Mouse (Mus musculus) MEL (cell line): ENCODE measurements around the gene Uhrf1bp1l. TPM values are rescaled to one million over a fixed set of nuclear protein-coding genes. Genes with fewer than 3 reads are reported as not detected.
A peak's percentile ranks its signal among the peaks of the same experiment; 100 is the strongest.

ENCODE experiments used
- DNase-seq: peaks from one replicate; pipeline ENCODE4 v3.0.0; 2011; ENCODE audit warnings: low read depth, low spot score
- H3K27ac ChIP-seq: 2 replicates; pipeline ENCODE4 v1.5.1; 2012; ENCODE audit warnings: low read depth, mild to moderate bottlenecking, control low read depth, low read length, moderate library complexity; ENCODE audit not compliant: control insufficient read depth
- H3K27me3 ChIP-seq, 2 experiments: fragments of 150-350 bp in 1 of 2; sonication (generic) in 1 of 2; 2 replicates each; pipeline ENCODE4 v1.6.1; 2012; ENCODE audit warnings: low read length in 2 of 2, mild to moderate bottlenecking in 2 of 2, improper control_type of control experiment in 1 of 2, moderate library complexity in 1 of 2; ENCODE audit not compliant: insufficient read depth in 2 of 2, control insufficient read depth in 1 of 2
- H3K36me3 ChIP-seq, 2 experiments: 2 replicates each; pipeline ENCODE4 v1.6.1; 2012 to 2014; ENCODE audit warnings: low read length in 2 of 2, improper control_type of control experiment in 1 of 2, inconsistent platforms in 1 of 2, mild to moderate bottlenecking in 1 of 2; ENCODE audit not compliant: insufficient read depth in 2 of 2, control insufficient read depth in 1 of 2
- H3K4me1 ChIP-seq, 2 experiments: fragments of 150-350 bp in 1 of 2; sonication (generic) in 1 of 2; 2 replicates each; pipeline ENCODE4 v1.6.1; 2012; ENCODE audit warnings: low read length in 2 of 2, improper control_type of control experiment in 1 of 2, mild to moderate bottlenecking in 1 of 2; ENCODE audit not compliant: insufficient read depth in 2 of 2, control insufficient read depth in 1 of 2
- H3K4me3 ChIP-seq, 2 experiments: fragments of 150-350 bp in 1 of 2; sonication (generic) in 1 of 2; 2 replicates each; pipeline ENCODE4 v1.5.1; 2012; ENCODE audit warnings: low read depth in 2 of 2, low read length in 2 of 2, mild to moderate bottlenecking in 2 of 2, moderate library complexity in 2 of 2, control low read depth in 1 of 2, improper control_type of control experiment in 1 of 2; ENCODE audit not compliant: control insufficient read depth in 1 of 2, insufficient read depth in 1 of 2
- H3K79me2 ChIP-seq: 2 replicates; pipeline ENCODE4 v1.6.1; 2012; ENCODE audit warnings: mild to moderate bottlenecking, low read length, moderate library complexity; ENCODE audit not compliant: control insufficient read depth, poor library complexity, insufficient read depth
- H3K9ac ChIP-seq: 2 replicates; pipeline ENCODE4 v1.6.1; 2012; ENCODE audit warnings: low read depth, mild to moderate bottlenecking, control low read depth, low read length, moderate library complexity; ENCODE audit not compliant: control insufficient read depth, poor library complexity, severe bottlenecking
- H3K9me3 ChIP-seq: fragments of 150-350 bp; sonication (generic); replicated peaks from 2 replicates; pipeline ENCODE4 v1.6.1; 2012; ENCODE audit warnings: mild to moderate bottlenecking, low read length, improper control_type of control experiment, moderate library complexity; ENCODE audit not compliant: insufficient read depth
- BHLHE40 ChIP-seq: IDR thresholded peaks from 2 replicates; pipeline ENCODE4 v1.6.1; 2012; ENCODE audit warnings: low read depth, mild to moderate bottlenecking, inconsistent platforms, low read length, improper control_type of control experiment, borderline replicate concordance
- CTCF ChIP-seq, 3 experiments: IDR thresholded peaks in 2 of 3; conservative IDR thresholded peaks in 1 of 3; 2 replicates each; pipeline ENCODE4 v1.5.1; 2011 to 2012; ENCODE audit warnings: low read length in 3 of 3, low read depth in 2 of 3, mild to moderate bottlenecking in 2 of 3, improper control_type of control experiment in 1 of 3, inconsistent platforms in 1 of 3, mixed read lengths in 1 of 3, moderate library complexity in 1 of 3; ENCODE audit not compliant: control insufficient read depth in 1 of 3, insufficient read depth in 1 of 3, poor library complexity in 1 of 3, severe bottlenecking in 1 of 3
- E2F4 ChIP-seq: IDR thresholded peaks from 2 replicates; pipeline ENCODE4 v1.6.1; 2011; ENCODE audit warnings: low read depth, low read length, improper control_type of control experiment, borderline replicate concordance
- ELF1 ChIP-seq: IDR thresholded peaks from 2 replicates; pipeline ENCODE4 v1.6.1; 2014; ENCODE audit warnings: low read depth, mild to moderate bottlenecking, inconsistent platforms, low read length, improper control_type of control experiment, moderate library complexity
- EP300 ChIP-seq, 2 experiments: IDR thresholded peaks; 2 replicates each; pipeline ENCODE4 v1.6.1; 2011; ENCODE audit warnings: improper control_type of control experiment in 2 of 2, low read length in 2 of 2, low read depth in 1 of 2, mild to moderate bottlenecking in 1 of 2
- ETS1 ChIP-seq: IDR thresholded peaks from 2 replicates; pipeline ENCODE4 v1.6.1; 2012; ENCODE audit warnings: low read depth, mild to moderate bottlenecking, inconsistent platforms, low read length, improper control_type of control experiment, moderate library complexity
- GABPA ChIP-seq: IDR thresholded peaks from 2 replicates; pipeline ENCODE4 v1.6.1; 2012; ENCODE audit warnings: low read depth, mild to moderate bottlenecking, inconsistent platforms, low read length, improper control_type of control experiment, moderate library complexity
- GATA1 ChIP-seq: IDR thresholded peaks from 2 replicates; pipeline ENCODE4 v1.6.1; 2011; ENCODE audit warnings: low read depth, low read length, improper control_type of control experiment
- HCFC1 ChIP-seq: IDR thresholded peaks from 2 replicates; pipeline ENCODE4 v1.6.1; 2012; ENCODE audit warnings: low read depth, mild to moderate bottlenecking, inconsistent platforms, low read length, improper control_type of control experiment, moderate library complexity
- JUND ChIP-seq: IDR thresholded peaks from 2 replicates; pipeline ENCODE4 v1.6.1; 2011; ENCODE audit warnings: low read depth, mild to moderate bottlenecking, improper control_type of control experiment, low read length
- KAT2A ChIP-seq: conservative IDR thresholded peaks from 2 replicates; pipeline ENCODE4 v1.6.1; 2012; ENCODE audit warnings: low read depth, low read length, improper control_type of control experiment, inconsistent platforms
- MAX ChIP-seq: IDR thresholded peaks from 2 replicates; pipeline ENCODE4 v1.6.1; 2011; ENCODE audit warnings: low read length, improper control_type of control experiment
- MAZ ChIP-seq: IDR thresholded peaks from 2 replicates; pipeline ENCODE4 v1.6.1; 2012; ENCODE audit warnings: low read depth, mild to moderate bottlenecking, inconsistent platforms, low read length, improper control_type of control experiment
- MEF2A ChIP-seq: IDR thresholded peaks from 2 replicates; pipeline ENCODE4 v1.6.1; 2014; ENCODE audit warnings: low read depth, mild to moderate bottlenecking, inconsistent platforms, low read length, improper control_type of control experiment; ENCODE audit not compliant: poor library complexity, insufficient replicate concordance, severe bottlenecking; ENCODE audit errors: extremely low read depth
- MXI1 ChIP-seq: IDR thresholded peaks from 2 replicates; pipeline ENCODE4 v1.6.1; 2011; ENCODE audit warnings: mild to moderate bottlenecking, low read depth, low read length, improper control_type of control experiment
- NELFE ChIP-seq: IDR thresholded peaks from 2 replicates; pipeline ENCODE4 v1.6.1; 2011; ENCODE audit warnings: low read depth, low read length, improper control_type of control experiment
- NRF1 ChIP-seq: IDR thresholded peaks from 2 replicates; pipeline ENCODE4 v1.6.1; 2014; ENCODE audit warnings: low read depth, mild to moderate bottlenecking, inconsistent platforms, low read length, improper control_type of control experiment, moderate library complexity; ENCODE audit not compliant: poor library complexity, insufficient read depth, severe bottlenecking
- POLR2A ChIP-seq, 2 experiments: IDR thresholded peaks; 2 replicates each; pipeline ENCODE4 v1.6.1; 2011 to 2012; ENCODE audit warnings: low read length in 2 of 2, mild to moderate bottlenecking in 2 of 2, control low read depth in 1 of 2, improper control_type of control experiment in 1 of 2, low read depth in 1 of 2, moderate library complexity in 1 of 2; ENCODE audit not compliant: control insufficient read depth in 1 of 2, insufficient read depth in 1 of 2, poor library complexity in 1 of 2
- POLR2AphosphoS2 ChIP-seq: IDR thresholded peaks from 2 replicates; pipeline ENCODE4 v1.6.1; 2011; ENCODE audit warnings: low read length, improper control_type of control experiment
- POLR2AphosphoS5 ChIP-seq: IDR thresholded peaks from 2 replicates; pipeline ENCODE4 v1.6.1; 2012; ENCODE audit warnings: low read depth, borderline replicate concordance, mild to moderate bottlenecking, inconsistent platforms, low read length, moderate library complexity, mixed read lengths
- RAD21 ChIP-seq: IDR thresholded peaks from 2 replicates; pipeline ENCODE4 v1.6.1; 2011; ENCODE audit warnings: mild to moderate bottlenecking, low read depth, low read length, improper control_type of control experiment
- RCOR1 ChIP-seq: IDR thresholded peaks from 2 replicates; pipeline ENCODE4 v1.6.1; 2012; ENCODE audit warnings: low read depth, mild to moderate bottlenecking, inconsistent platforms, low read length, improper control_type of control experiment
- SIN3A ChIP-seq: IDR thresholded peaks from 2 replicates; pipeline ENCODE4 v1.6.1; 2012; ENCODE audit warnings: low read length, improper control_type of control experiment, inconsistent platforms
- SMC3 ChIP-seq: IDR thresholded peaks from 2 replicates; pipeline ENCODE4 v1.6.1; 2011; ENCODE audit warnings: low read depth, low read length, improper control_type of control experiment
- TAL1 ChIP-seq: IDR thresholded peaks from 2 replicates; pipeline ENCODE4 v1.6.1; 2012; ENCODE audit warnings: mild to moderate bottlenecking, inconsistent platforms, low read length, moderate library complexity, mixed read lengths
- TBP ChIP-seq: IDR thresholded peaks from 2 replicates; pipeline ENCODE4 v1.8.0; 2011; ENCODE audit warnings: low read depth, low read length, improper control_type of control experiment
- TCF12 ChIP-seq: IDR thresholded peaks from 2 replicates; pipeline ENCODE4 v1.6.1; 2014; ENCODE audit warnings: low read depth, mild to moderate bottlenecking, inconsistent platforms, low read length, improper control_type of control experiment, moderate library complexity
- UBTF ChIP-seq: IDR thresholded peaks from 2 replicates; pipeline ENCODE4 v1.6.1; 2012; ENCODE audit warnings: low read depth, mild to moderate bottlenecking, inconsistent platforms, low read length, improper control_type of control experiment, moderate library complexity, borderline replicate concordance; ENCODE audit not compliant: insufficient read depth
- USF1 ChIP-seq: IDR thresholded peaks from 2 replicates; pipeline ENCODE4 v1.6.1; 2014; ENCODE audit warnings: low read depth, mild to moderate bottlenecking, inconsistent platforms, low read length, improper control_type of control experiment, moderate library complexity
- USF2 ChIP-seq, 2 experiments: IDR thresholded peaks; 2 replicates each; pipeline ENCODE4 v1.6.1; 2011 to 2012; ENCODE audit warnings: improper control_type of control experiment in 2 of 2, low read length in 2 of 2, borderline replicate concordance in 1 of 2, inconsistent platforms in 1 of 2, low read depth in 1 of 2, mild to moderate bottlenecking in 1 of 2; ENCODE audit not compliant: insufficient read depth in 1 of 2
- ZC3H11A ChIP-seq: IDR thresholded peaks from 2 replicates; pipeline ENCODE4 v1.6.1; 2012; ENCODE audit warnings: low read depth, mild to moderate bottlenecking, inconsistent platforms, low read length, improper control_type of control experiment
- ZKSCAN1 ChIP-seq: IDR thresholded peaks from 2 replicates; pipeline ENCODE4 v1.6.1; 2012; ENCODE audit warnings: low read depth, mild to moderate bottlenecking, inconsistent platforms, low read length, improper control_type of control experiment, moderate library complexity
- ZMIZ1 ChIP-seq: IDR thresholded peaks from 2 replicates; pipeline ENCODE4 v1.6.1; 2012; ENCODE audit warnings: low read depth, mild to moderate bottlenecking, inconsistent platforms, low read length, improper control_type of control experiment, moderate library complexity
- ZNF384 ChIP-seq: IDR thresholded peaks from 2 replicates; pipeline ENCODE4 v1.6.1; 2012; ENCODE audit warnings: low read depth, mild to moderate bottlenecking, inconsistent platforms, low read length, improper control_type of control experiment
- polyA plus RNA-seq, 2 experiments: library from polyadenylated mRNA; stranded (reverse) in 1 of 2; unstranded in 1 of 2; fragments of >175 nt in 1 of 2; fragments of >200 nt in 1 of 2; gene quantifications; 2 replicates each; pipeline versions ENCODE4 v1.2.1 to v1.2.4; 2012; ENCODE audit warnings: low replicate concordance in 2 of 2, low read depth in 1 of 2; ENCODE audit not compliant: insufficient read length in 2 of 2, insufficient read depth in 1 of 2, missing spikeins in 1 of 2
- total RNA-seq: library from RNA; depleted of rRNA; stranded (reverse); fragments of 300-350 nt; gene quantifications from 2 replicates; pipeline ENCODE4 v1.2.3, GENCODE M21; 2012; rRNA removed

Gene Uhrf1bp1l
- total RNA-seq (26.0 and 29.4 TPM in 2 replicates), polyA plus RNA-seq (10 to 100 TPM; 23.7 to 44.8 TPM)

- peak within 1 kb of the TSS; percentile 90 to 96 for H3K4me3 ChIP-seq
- TF ChIP-seq USF2 (IDR thresholded peaks at IDR 0.05; ENCODE audit: borderline replicate concordance in 1 of 2, insufficient read depth in 1 of 2, low read depth in 1 of 2, low read length in 2 of 2) (no peak), JUND (no peak), NELFE (peak; percentile 77), MEF2A (no peak), ZC3H11A (no peak), TCF12 (peak; percentile 40; the same call in 1 of the 2 replicates), ZNF384 (no peak), RCOR1 (no peak), MXI1 (peak; percentile 67), ETS1 (peak; percentile 21; the same call in 1 of the 2 replicates), MAZ (peak; percentile 56; the same call in 1 of the 2 replicates), POLR2AphosphoS2 (peak; percentile 58; the same call in 1 of the 2 replicates), E2F4 (no peak), KAT2A (no peak), POLR2AphosphoS5 (no peak), TBP (peak; percentile 44; the same call in 1 of the 2 replicates), BHLHE40 (no peak), RAD21 (no peak), ELF1 (peak; percentile 81), POLR2A (IDR thresholded peaks at IDR 0.05; ENCODE audit: control insufficient read depth in 1 of 2, insufficient read depth in 1 of 2, low read depth in 1 of 2, low read length in 2 of 2, poor library complexity in 1 of 2) (peak; percentile 79 to 97), EP300 (IDR thresholded peaks at IDR 0.05; ENCODE audit: low read depth in 1 of 2, low read length in 2 of 2) (no peak), USF1 (no peak), SIN3A (peak; percentile 60; the same call in 1 of the 2 replicates), MAX (no peak), SMC3 (no peak), GATA1 (no peak), UBTF (0 out of 2 replicates have a peak, but pooled peaks have one; percentile 41), ZMIZ1 (peak; percentile 58; the same call in 1 of the 2 replicates), NRF1 (no peak), TAL1 (no peak), HCFC1 (no peak), GABPA (no peak), CTCF (IDR thresholded peaks at IDR 0.05 in 2 of 3, conservative IDR thresholded peaks at IDR 0.05 in 1 of 3; ENCODE audit: control insufficient read depth in 1 of 3, insufficient read depth in 1 of 3, low read depth in 2 of 3, low read length in 3 of 3, poor library complexity in 1 of 3, severe bottlenecking in 1 of 3) (peak in 1 of 3 experiments; percentile 20; a peak in 1 of 6 replicates), ZKSCAN1 (no peak)
These were observed at the start of gene Uhrf1bp1l for GRCm38 (mm10) chr10:89744871-89745665. TSS of gene Uhrf1bp1l (plus strand) at chr10:89744991.

More at GRCm38 (mm10) chr10:89744871-89745665, at the start of gene Uhrf1bp1l:
- Histone ChIP-seq H3K9ac (peak within 1 kb of the TSS; percentile 99), H3K36me3 (peaks cover 0 to 26% of the 10 kb centered on the region in 2 experiments; a peak in 2 of 4 replicates), H3K4me1 (peaks cover 7 to 39% of the 10 kb centered on the region in 2 experiments), H3K27ac (peak within 1 kb of the TSS; percentile 63), H3K27me3 (no peaks in the 10 kb centered on the region), H3K9me3 (no peaks in the 10 kb centered on the region), H3K79me2 (peaks cover 27% of the 10 kb centered on the region)
- peak; percentile 92 for DNase-seq
